Mouse (Mus musculus) heart, postnatal 0 days (tissue): Measurements from ENCODE around the gene Vars.

Source experiments
- CTCF ChIP-seq: IDR thresholded peaks from 2 replicates; pipeline ENCODE4 v1.5.1; 2016; ENCODE audit warnings: antibody characterized with exemption, control low read depth, low read depth
- EP300 ChIP-seq: IDR thresholded peaks from 2 replicates; pipeline ENCODE4 v1.6.1; 2016; ENCODE audit warnings: antibody characterized with exemption, low read depth

- TF ChIP-seq EP300 = no peak
- TF ChIP-seq CTCF = no peak
Measured at GRCm38 (mm10) chr17:35022541-35023060, 21.8 kb downstream of the Vars start.
